Mouse (Mus musculus): Measurements from ENCODE around the gene Zfp568. TPM values are rescaled to one million over a fixed set of nuclear protein-coding genes. Genes with fewer than 3 reads are reported as not detected.
A peak's percentile ranks its signal among the peaks of the same experiment; 100 is the strongest.

Gene Zfp568
- polyA plus RNA-seq, 1 experiment, result not detected

- 83% methylated on average over 6 of the region's 6 CpGs for WGBS
- TF ChIP-seq POLR2A (IDR thresholded peaks at IDR 0.05; ENCODE audit: insufficient read depth, low read depth, low read length), result no peak
- no peak overlapping the region for H3K27ac ChIP-seq (ENCODE audit: insufficient read depth, low read depth, low read length)
Observed at GRCm38 (mm10) chr7:30060341-30060740, 76.6 kb downstream of the Zfp568 start.

GRCm38 (mm10) chr7:30062478-30062877 is 78.7 kb downstream of the Zfp568 start:
- Histone ChIP-seq H3K27ac (ENCODE audit: insufficient read depth, low read depth, low read length) (no peak overlapping the region), H3K4me3 (ENCODE audit: insufficient read depth, low read depth, low read length) (no peak overlapping the region), H3K4me1 (ENCODE audit: control insufficient read depth, insufficient read depth, low read length) (no peaks in the 10 kb centered on the region)
- TF ChIP-seq CTCF (IDR thresholded peaks at IDR 0.05; ENCODE audit: insufficient read depth, low read depth, low read length) (no peak), POLR2A (IDR thresholded peaks at IDR 0.05; ENCODE audit: insufficient read depth, low read depth, low read length) (no peak)
- 91% methylated on average over 5 of the region's 5 CpGs for WGBS

More at GRCm38 (mm10) chr7:30060341-30060740, 76.6 kb downstream of the Zfp568 start:
- Histone ChIP-seq H3K4me3 (ENCODE audit: insufficient read depth, low read depth, low read length) (no peak overlapping the region), H3K4me1 (ENCODE audit: control insufficient read depth, insufficient read depth, low read length) (no peaks in the 10 kb centered on the region)

- no peak for TF ChIP-seq POLR2A (IDR thresholded peaks at IDR 0.05; ENCODE audit: insufficient read depth, low read depth, low read length)
- TF ChIP-seq CTCF (IDR thresholded peaks at IDR 0.05; ENCODE audit: insufficient read depth, low read depth, low read length), result peak; percentile 23; the same call in 1 of the 2 replicates
- 73% methylated on average over 5 of the region's 5 CpGs for WGBS
- H3K27ac ChIP-seq (ENCODE audit: insufficient read depth, low read depth, low read length), result no peak overlapping the region
- no peaks in the 10 kb centered on the region for H3K4me1 ChIP-seq (ENCODE audit: control insufficient read depth, insufficient read depth, low read length)
- H3K4me3 ChIP-seq (ENCODE audit: insufficient read depth, low read depth, low read length), result no peak overlapping the region
Observed at GRCm38 (mm10) chr7:30064622-30065021, 80.9 kb downstream of the Zfp568 start.

GRCm38 (mm10) chr7:30072146-30073028 is 88.6 kb downstream of the Zfp568 start, which contains the start of gene Zfp82:
Gene Zfp82 (minus strand): TSS chr7:30072900.
- WGBS, result under 1% methylated on average over 50 of the region's 50 CpGs
- peak; percentile 67 for TF ChIP-seq POLR2A (IDR thresholded peaks at IDR 0.05; ENCODE audit: insufficient read depth, low read depth, low read length)
- no peak for TF ChIP-seq CTCF (IDR thresholded peaks at IDR 0.05; ENCODE audit: insufficient read depth, low read depth, low read length)

More at GRCm38 (mm10) chr7:30072146-30073028, 88.6 kb downstream of the Zfp568 start, which contains the start of gene Zfp82:
- no peak within 1 kb of the TSS for H3K27ac ChIP-seq (ENCODE audit: insufficient read depth, low read depth, low read length)
- peak within 1 kb of the TSS; percentile 61 for H3K4me3 ChIP-seq (ENCODE audit: insufficient read depth, low read depth, low read length)
- peaks cover 4% of the 10 kb centered on the region; the same call in 1 of the 2 replicates for H3K4me1 ChIP-seq (ENCODE audit: control insufficient read depth, insufficient read depth, low read length)

Other genes with a start within 250 kb of the Zfp568 start
- gene Zfp84, start 215.4 kb upstream of the Zfp568 start, polyA plus RNA-seq (2012; ENCODE audit: insufficient read depth, insufficient read length, low replicate concordance, missing spikeins), result not detected in 2 replicates
- gene Zfp30, start 200.0 kb upstream of the Zfp568 start, polyA plus RNA-seq (2012; ENCODE audit: insufficient read depth, insufficient read length, low replicate concordance, missing spikeins), result not detected in 2 replicates
- not detected in 2 replicates for gene Zfp790, start 167.8 kb upstream of the Zfp568 start, polyA plus RNA-seq (2012; ENCODE audit: insufficient read depth, insufficient read length, low replicate concordance, missing spikeins)
- not detected in 2 replicates for gene Zfp940, start 130.3 kb upstream of the Zfp568 start, polyA plus RNA-seq (2012; ENCODE audit: insufficient read depth, insufficient read length, low replicate concordance, missing spikeins)
- not detected in 2 replicates for gene Zfp420, start 124.0 kb upstream of the Zfp568 start, polyA plus RNA-seq (2012; ENCODE audit: insufficient read depth, insufficient read length, low replicate concordance, missing spikeins)
- not detected in 2 replicates for gene Zfp27, start 77.4 kb upstream of the Zfp568 start, polyA plus RNA-seq (2012; ENCODE audit: insufficient read depth, insufficient read length, low replicate concordance, missing spikeins)
- gene Zfp383, start 75.7 kb upstream of the Zfp568 start, polyA plus RNA-seq (2012; ENCODE audit: insufficient read depth, insufficient read length, low replicate concordance, missing spikeins), result not detected in 2 replicates
- not detected in 2 replicates for gene Zfp74, start 29.9 kb upstream of the Zfp568 start, polyA plus RNA-seq (2012; ENCODE audit: insufficient read depth, insufficient read length, low replicate concordance, missing spikeins)
- gene Zfp14, start 67.4 kb downstream of the Zfp568 start, polyA plus RNA-seq (2012; ENCODE audit: insufficient read depth, insufficient read length, low replicate concordance, missing spikeins), result not detected in 2 replicates
- gene Zfp82, start 88.9 kb downstream of the Zfp568 start, polyA plus RNA-seq (2012; ENCODE audit: insufficient read depth, insufficient read length, low replicate concordance, missing spikeins), result not detected in 2 replicates
- not detected in 2 replicates for gene Gm26920, start 106.5 kb downstream of the Zfp568 start, polyA plus RNA-seq (2012; ENCODE audit: insufficient read depth, insufficient read length, low replicate concordance, missing spikeins)
- not detected in 2 replicates for gene Zfp566, start 106.6 kb downstream of the Zfp568 start, polyA plus RNA-seq (2012; ENCODE audit: insufficient read depth, insufficient read length, low replicate concordance, missing spikeins)
- 238 TPM in 1 of 2 replicates, not detected in the other for gene Zfp260, start 110.8 kb downstream of the Zfp568 start, polyA plus RNA-seq (2012; ENCODE audit: insufficient read depth, insufficient read length, low replicate concordance, missing spikeins)
- gene Zfp382, start 138.0 kb downstream of the Zfp568 start, polyA plus RNA-seq (2012; ENCODE audit: insufficient read depth, insufficient read length, low replicate concordance, missing spikeins), result not detected in 2 replicates
- gene Zfp146, start 185.8 kb downstream of the Zfp568 start, polyA plus RNA-seq (2012; ENCODE audit: insufficient read depth, insufficient read length, low replicate concordance, missing spikeins), result not detected in 2 replicates
- not detected in 2 replicates for gene Cox7a1, start 200.2 kb downstream of the Zfp568 start, polyA plus RNA-seq (2012; ENCODE audit: insufficient read depth, insufficient read length, low replicate concordance, missing spikeins)
- 469 TPM in 1 of 2 replicates, not detected in the other for gene Capns1, start 214.9 kb downstream of the Zfp568 start, polyA plus RNA-seq (2012; ENCODE audit: insufficient read depth, insufficient read length, low replicate concordance, missing spikeins)
- gene Polr2i, start 248.0 kb downstream of the Zfp568 start, polyA plus RNA-seq (2012; ENCODE audit: insufficient read depth, insufficient read length, low replicate concordance, missing spikeins), result not detected in 2 replicates
- not detected in 2 replicates for gene Tbcb, start 248.3 kb downstream of the Zfp568 start, polyA plus RNA-seq (2012; ENCODE audit: insufficient read depth, insufficient read length, low replicate concordance, missing spikeins)

Measured in olfactory bulb, adult 2 months (tissue).